26 mouse cellular contexts compared by ENCODE assay signal in genomic region chr8:114526626-114527267, GRCm38 (mm10).
DNase-seq lines count a peak whose midpoint lies in the region; ATAC-seq and TF ChIP-seq lines count a peak whose summit lies in the region.
"Had no signal": no experiment of that assay in that cellular context is flagged by ENCODE, and none has a peak within 500 bp of the region (broad histone marks: within the 10 kb centered on the region; RNA-seq: fewer than 3 reads in every experiment).

No protein-coding gene starts in this region.

- H3K27me3 ChIP-seq in lung, embryonic 15.5 days = no peaks in the 10 kb centered on the region; the same call in 1 of the 2 replicates
- 0 out of 2 replicates have a peak, but pooled peaks cover 6% of the 10 kb centered on the region for H3K27me3 ChIP-seq in midbrain, embryonic 13.5 days
- H3K27me3 ChIP-seq in midbrain, postnatal 0 days (ENCODE audit: insufficient read depth, low read length) = peaks cover 7% of the 10 kb centered on the region
- no peaks in the 10 kb centered on the region for H3K27me3 ChIP-seq in neural tube, embryonic 15.5 days (replicated peaks)
- H3K27me3 ChIP-seq: forebrain, embryonic 13.5 days; hindbrain, embryonic 15.5 days; kidney, embryonic 15.5 days; neural tube, embryonic 12.5 days had no signal

- H3K4me3 ChIP-seq in lung, embryonic 15.5 days = no peak overlapping the region
- no peak overlapping the region for H3K4me3 ChIP-seq in midbrain, embryonic 13.5 days (replicated peaks)
- H3K4me3 ChIP-seq in midbrain, postnatal 0 days (ENCODE audit: low read depth, low read length) = no peak overlapping the region
- no peak overlapping the region for H3K4me3 ChIP-seq in neural tube, embryonic 15.5 days (replicated peaks)
- H3K4me3 ChIP-seq: forebrain, embryonic 13.5 days; hindbrain, embryonic 10.5 days; hindbrain, embryonic 15.5 days; kidney, embryonic 15.5 days; left cerebral cortex, adult 2 months; limb, embryonic 12.5 days; myocyte; neural tube, embryonic 12.5 days had no signal

- 71% methylated on average over 15 of the region's 15 CpGs for WGBS in lung, embryonic 15.5 days
- WGBS in midbrain, embryonic 13.5 days = 79% methylated on average over 15 of the region's 15 CpGs
- 76% methylated on average over 15 of the region's 15 CpGs for WGBS in midbrain, postnatal 0 days
- 87% methylated on average over 15 of the region's 15 CpGs for WGBS in neural tube, embryonic 15.5 days

- no peaks in the 10 kb centered on the region for H3K9me3 ChIP-seq in lung, embryonic 15.5 days
- no peaks in the 10 kb centered on the region for H3K9me3 ChIP-seq in midbrain, embryonic 13.5 days
- H3K9me3 ChIP-seq in midbrain, postnatal 0 days (ENCODE audit: low read length) = no peaks in the 10 kb centered on the region
- H3K9me3 ChIP-seq in neural tube, embryonic 15.5 days (replicated peaks) = no peaks in the 10 kb centered on the region
- H3K9me3 ChIP-seq: forebrain, embryonic 13.5 days; hindbrain, embryonic 10.5 days; hindbrain, embryonic 15.5 days; kidney, embryonic 15.5 days; limb, embryonic 12.5 days; neural tube, embryonic 12.5 days had no signal

- no peaks in the 10 kb centered on the region for H3K36me3 ChIP-seq in lung, embryonic 15.5 days
- no peaks in the 10 kb centered on the region for H3K36me3 ChIP-seq in midbrain, embryonic 13.5 days
- H3K36me3 ChIP-seq in midbrain, postnatal 0 days (ENCODE audit: insufficient read depth, low read length) = no peaks in the 10 kb centered on the region
- H3K36me3 ChIP-seq in neural tube, embryonic 15.5 days = no peaks in the 10 kb centered on the region
- H3K36me3 ChIP-seq: hindbrain, embryonic 10.5 days; hindbrain, embryonic 15.5 days; kidney, embryonic 15.5 days; limb, embryonic 12.5 days; neural tube, embryonic 12.5 days had no signal

- no peak for TF ChIP-seq CTCF in midbrain, postnatal 0 days (IDR thresholded peaks at IDR 0.05)

- DNase-seq in lung, postnatal 10 days = no peak
- no peak for DNase-seq in midbrain, postnatal 0 days (ENCODE audit: low spot score)
- DNase-seq in right cerebral cortex, adult 2 months (ENCODE audit: low spot score in 2 of 2) = no peak
- DNase-seq: adrenal gland, postnatal 25 days; cerebellum, adult 18-20 months; cerebellum, postnatal 14 days; gastrocnemius, postnatal 10 days; heart, postnatal 14 days; kidney, adult 18-20 months; right cerebral cortex, postnatal 14 days; thymus, postnatal 4 days had no signal

- H3K9ac ChIP-seq in lung, embryonic 15.5 days = no peak overlapping the region
- no peak overlapping the region for H3K9ac ChIP-seq in midbrain, embryonic 13.5 days (replicated peaks)
- H3K9ac ChIP-seq in midbrain, postnatal 0 days (replicated peaks; ENCODE audit: low read length, poor library complexity, severe bottlenecking) = no peak overlapping the region
- H3K9ac ChIP-seq in neural tube, embryonic 15.5 days (replicated peaks) = no peak overlapping the region
- H3K9ac ChIP-seq: forebrain, embryonic 13.5 days; hindbrain, embryonic 15.5 days; kidney, embryonic 15.5 days; limb, embryonic 12.5 days; neural tube, embryonic 12.5 days had no signal

- H3K27ac ChIP-seq in lung, embryonic 15.5 days = peak overlapping the region; percentile 83
- peak overlapping the region; percentile 44; the same call in 1 of the 2 replicates for H3K27ac ChIP-seq in midbrain, embryonic 13.5 days
- H3K27ac ChIP-seq in midbrain, postnatal 0 days (ENCODE audit: low read depth, low read length) = no peak overlapping the region
- H3K27ac ChIP-seq in neural tube, embryonic 15.5 days (replicated peaks) = no peak overlapping the region
- H3K27ac ChIP-seq: forebrain, embryonic 13.5 days; hindbrain, embryonic 10.5 days; hindbrain, embryonic 15.5 days; kidney, embryonic 15.5 days; left cerebral cortex, adult 2 months; limb, embryonic 12.5 days; neural tube, embryonic 12.5 days had no signal

- no peak overlapping the region for H3K4me2 ChIP-seq in lung, embryonic 15.5 days
- no peak overlapping the region for H3K4me2 ChIP-seq in midbrain, embryonic 13.5 days (replicated peaks)
- H3K4me2 ChIP-seq in midbrain, postnatal 0 days (ENCODE audit: low read depth, low read length, poor library complexity, severe bottlenecking) = no peak overlapping the region
- no peak overlapping the region for H3K4me2 ChIP-seq in neural tube, embryonic 15.5 days
- H3K4me2 ChIP-seq: forebrain, embryonic 13.5 days; hindbrain, embryonic 15.5 days; kidney, embryonic 15.5 days; limb, embryonic 12.5 days; liver, embryonic 11.5 days; neural tube, embryonic 12.5 days had no signal

- no peak for ATAC-seq in lung, embryonic 15.5 days (ENCODE audit: borderline replicate concordance, extremely low read depth, low FRiP score, low TSS enrichment)
- ATAC-seq in midbrain, embryonic 13.5 days = no peak
- ATAC-seq in midbrain, postnatal 0 days (ENCODE audit: low FRiP score) = no peak
- peak; percentile 70 for ATAC-seq in granulocyte monocyte progenitor cell, adult 5-6 weeks (replicated peaks; ENCODE audit: poor library complexity, severe bottlenecking)
- no peak for ATAC-seq in neural tube, embryonic 15.5 days (ENCODE audit: low FRiP score)
- ATAC-seq: CD4-positive, CD25-positive, alpha-beta regulatory T cell, adult 4 months; forebrain, embryonic 13.5 days; inflammation-experienced regulatory T-cells, adult 6 months had no signal

- H3K4me1 ChIP-seq in lung, embryonic 15.5 days = peaks cover 27% of the 10 kb centered on the region
- peaks cover 36% of the 10 kb centered on the region for H3K4me1 ChIP-seq in midbrain, embryonic 13.5 days (replicated peaks)
- H3K4me1 ChIP-seq in midbrain, postnatal 0 days (ENCODE audit: insufficient read depth, low read length) = peaks cover 3% of the 10 kb centered on the region; the same call in 1 of the 2 replicates
- peaks cover 9% of the 10 kb centered on the region; the same call in 1 of the 2 replicates for H3K4me1 ChIP-seq in neural tube, embryonic 15.5 days
- H3K4me1 ChIP-seq: neural tube, embryonic 12.5 days had no signal

Comparison
In these comparisons a context has a peak if more than half of its experiments do, and no peak if none do; other contexts are left out.
1. H3K27ac ChIP-seq: peak in lung, embryonic 15.5 days (single experiment) and midbrain, embryonic 13.5 days (single experiment); none in midbrain, postnatal 0 days (single experiment) and neural tube, embryonic 15.5 days (single experiment).